Mouse (Mus musculus) limb, embryonic 13.5 days (tissue): ENCODE measurements around the gene Plac1. TPM values are rescaled to one million over a fixed set of nuclear protein-coding genes. Genes with fewer than 3 reads are reported as not detected.

ENCODE experiments used
- ATAC-seq: fragments of 200-750 bp; cut with Nextera tagmentation; 2 replicates; pipeline ENCODE4 v1.8.0; 2017; ENCODE audit warnings: low read depth, moderate number of reproducible peaks, moderate TSS enrichment; ENCODE audit not compliant: low FRiP score
- H3K27ac ChIP-seq: fragments of 300-500 bp; sonication (generic); 2 replicates; pipeline ENCODE4 v1.5.1; 2015; ENCODE audit warnings: inconsistent platforms, mild to moderate bottlenecking, moderate library complexity
- H3K27me3 ChIP-seq: fragments of 300-500 bp; sonication (generic); 2 replicates; pipeline ENCODE4 v1.6.1; 2015; ENCODE audit warnings: mild to moderate bottlenecking, inconsistent platforms
- H3K36me3 ChIP-seq: fragments of 300-500 bp; sonication (generic); 2 replicates; pipeline ENCODE4 v1.6.1; 2015; ENCODE audit warnings: inconsistent platforms, mild to moderate bottlenecking, moderate library complexity
- H3K4me1 ChIP-seq: fragments of 300-500 bp; sonication (generic); 2 replicates; pipeline ENCODE4 v1.6.1; 2015; ENCODE audit warnings: inconsistent platforms
- H3K4me2 ChIP-seq: fragments of 300-500 bp; sonication (generic); replicated peaks from 2 replicates; pipeline ENCODE4 v1.6.1; 2015; ENCODE audit warnings: inconsistent platforms, mild to moderate bottlenecking, moderate library complexity
- H3K4me3 ChIP-seq: fragments of 300-500 bp; sonication (generic); 2 replicates; pipeline ENCODE4 v1.5.1; 2015; ENCODE audit warnings: moderate library complexity, mild to moderate bottlenecking, inconsistent platforms
- H3K9ac ChIP-seq: fragments of 300-500 bp; sonication (generic); 2 replicates; pipeline ENCODE4 v1.6.1; 2015; ENCODE audit warnings: mild to moderate bottlenecking, inconsistent platforms
- H3K9me3 ChIP-seq: fragments of 300-500 bp; sonication (generic); 2 replicates; pipeline ENCODE4 v1.6.1; 2016; ENCODE audit warnings: inconsistent platforms
- WGBS: fragments of 180-500 bp; shearing (Covaris S2); methylation state at CpG from one replicate; pipeline ENCODE4 v1.1.7; 2015; 5-methylcytosine and 5-hydroxymethylcytosine counted together
- polyA plus RNA-seq: library from polyadenylated mRNA; unstranded; fragments of >200 nt; fragmentation: Nextera tagmentation; extraction: Ambion mirVana; gene quantifications from 2 replicates; pipeline ENCODE4 v1.2.1, GENCODE M21; 2015

Plac1 gene
- polyA plus RNA-seq, 1 experiment from 2014 or later: 13.3 TPM

DNA sequence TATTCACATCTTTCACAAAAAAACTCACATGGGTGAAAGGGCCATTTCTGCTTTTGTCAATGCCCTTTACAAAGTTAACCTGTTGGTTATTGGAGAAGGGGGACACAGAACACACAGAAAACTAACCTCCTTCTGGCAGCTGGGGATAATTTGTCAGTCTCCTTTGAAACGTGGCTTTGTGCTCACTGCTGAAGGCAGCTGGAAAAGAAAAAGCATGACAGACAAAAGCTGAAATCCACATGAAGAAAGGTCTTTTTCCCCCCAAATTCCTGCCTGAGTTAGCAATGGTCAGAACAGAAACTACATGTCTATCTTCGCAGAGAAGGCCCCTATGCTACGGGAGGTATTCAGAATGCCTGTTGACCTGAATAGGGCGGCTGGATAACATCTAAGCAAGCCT, 141.6 kb downstream of the Plac1 start:
- ATAC-seq: no peak
- Histone ChIP-seq H3K9me3 (no peaks in the 10 kb centered on the region), H3K9ac (no peak overlapping the region), H3K4me1 (peaks cover 14% of the 10 kb centered on the region), H3K4me2 (no peak overlapping the region), H3K27me3 (no peaks in the 10 kb centered on the region), H3K36me3 (no peaks in the 10 kb centered on the region), H3K4me3 (no peak overlapping the region), H3K27ac (no peak overlapping the region)
- 57% methylated on average over 4 of the region's 4 CpGs for whole genome bisulfite sequencing

DNA sequence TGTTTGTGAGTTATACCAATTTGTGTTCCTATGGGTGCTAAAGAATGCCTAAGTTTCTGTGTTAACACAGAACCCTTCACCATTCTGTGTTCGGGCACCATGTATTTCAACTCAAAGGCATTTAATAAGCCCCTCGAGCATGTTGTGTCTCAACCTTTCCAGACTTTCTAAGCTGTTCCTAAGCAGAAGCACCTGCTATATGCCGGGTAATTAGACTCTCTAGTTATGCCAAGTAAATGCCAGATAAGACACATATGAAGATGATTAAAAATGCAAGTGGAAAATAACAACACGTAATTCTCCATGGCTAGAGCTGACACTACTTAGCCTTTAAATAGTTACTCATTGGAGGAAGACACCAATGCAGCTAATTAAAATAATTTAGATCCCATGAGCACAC, 142.1 kb downstream of the Plac1 start:
- H3K27ac ChIP-seq: no peak overlapping the region
- peaks cover 14% of the 10 kb centered on the region for H3K4me1 ChIP-seq
- H3K9ac ChIP-seq: no peak overlapping the region
- no peaks in the 10 kb centered on the region for H3K9me3 ChIP-seq
- ATAC-seq: no peak
- no peaks in the 10 kb centered on the region for H3K36me3 ChIP-seq
- WGBS: 47% methylated on average over 4 of the region's 4 CpGs
- H3K4me2 ChIP-seq: no peak overlapping the region
- H3K4me3 ChIP-seq: no peak overlapping the region
- 0 out of 2 replicates have a peak, but pooled peaks cover under 1% of the 10 kb centered on the region for H3K27me3 ChIP-seq

DNA sequence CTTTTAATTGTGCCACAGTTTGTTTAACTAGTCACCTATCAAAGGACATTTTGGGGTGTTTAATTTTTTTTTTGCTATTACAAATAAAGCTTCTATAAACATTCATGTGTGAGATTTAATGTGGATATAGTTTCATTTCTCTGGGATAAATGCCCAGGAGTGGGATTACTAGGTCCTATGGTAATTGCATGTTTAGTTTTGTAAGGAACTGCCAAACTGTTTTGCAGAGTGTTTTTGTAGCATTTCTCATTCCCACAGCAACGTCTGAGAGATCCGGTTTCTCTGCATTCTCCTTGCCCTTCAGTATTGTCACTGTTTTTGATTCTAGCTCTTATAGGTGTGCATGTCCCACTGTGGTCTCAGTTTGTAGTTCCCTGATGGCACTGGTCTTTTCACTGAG, 146.5 kb downstream of the Plac1 start:
- Histone ChIP-seq H3K36me3 (no peaks in the 10 kb centered on the region), H3K4me3 (no peak overlapping the region), H3K4me1 (peaks cover 6% of the 10 kb centered on the region), H3K9me3 (no peaks in the 10 kb centered on the region), H3K9ac (no peak overlapping the region), H3K27me3 (0 out of 2 replicates have a peak, but pooled peaks cover 2% of the 10 kb centered on the region), H3K4me2 (no peak overlapping the region), H3K27ac (no peak overlapping the region)
- WGBS: 26% methylated on average over 2 of the region's 2 CpGs
- ATAC-seq: no peak

DNA sequence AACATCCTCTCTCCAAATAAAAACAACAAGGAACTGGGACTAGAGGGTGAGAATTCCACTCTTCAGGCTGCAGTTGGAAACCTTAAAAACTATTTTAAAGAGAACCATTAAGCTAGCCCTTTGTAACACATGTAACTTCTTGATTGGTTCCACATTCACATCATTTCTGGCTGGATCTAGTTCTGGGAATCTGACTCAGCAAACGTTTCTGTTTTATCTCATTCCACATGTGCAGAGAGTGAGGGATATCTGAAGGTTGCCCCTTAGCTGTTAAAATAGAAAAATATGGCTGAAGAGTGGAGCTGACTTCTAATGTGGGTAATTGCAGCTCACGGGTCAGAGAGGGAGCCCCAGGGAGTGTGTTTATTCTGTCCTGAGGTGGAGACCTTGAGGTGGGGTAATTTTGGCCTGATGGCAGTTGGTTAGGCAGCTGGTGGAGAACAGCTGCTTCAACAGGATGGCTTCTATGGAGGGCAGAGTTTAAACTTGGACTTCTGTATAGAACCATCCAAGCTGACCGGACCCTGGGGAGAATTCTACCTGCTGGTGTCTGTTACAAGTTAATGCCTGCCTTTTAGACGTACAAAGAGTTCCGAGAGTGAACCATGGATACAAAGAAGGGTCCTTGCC, 151.1 kb downstream of the Plac1 start:
- Histone ChIP-seq H3K27ac (peak overlapping the region; percentile 73; the same call in 1 of the 2 replicates), H3K9ac (no peak overlapping the region), H3K4me2 (no peak overlapping the region), H3K36me3 (no peaks in the 10 kb centered on the region), H3K4me1 (peaks cover 28% of the 10 kb centered on the region), H3K4me3 (no peak overlapping the region), H3K9me3 (no peaks in the 10 kb centered on the region), H3K27me3 (0 out of 2 replicates have a peak, but pooled peaks cover 2% of the 10 kb centered on the region)
- WGBS: 39% methylated on average over 5 of the region's 5 CpGs
- ATAC-seq: peak; percentile 57

DNA sequence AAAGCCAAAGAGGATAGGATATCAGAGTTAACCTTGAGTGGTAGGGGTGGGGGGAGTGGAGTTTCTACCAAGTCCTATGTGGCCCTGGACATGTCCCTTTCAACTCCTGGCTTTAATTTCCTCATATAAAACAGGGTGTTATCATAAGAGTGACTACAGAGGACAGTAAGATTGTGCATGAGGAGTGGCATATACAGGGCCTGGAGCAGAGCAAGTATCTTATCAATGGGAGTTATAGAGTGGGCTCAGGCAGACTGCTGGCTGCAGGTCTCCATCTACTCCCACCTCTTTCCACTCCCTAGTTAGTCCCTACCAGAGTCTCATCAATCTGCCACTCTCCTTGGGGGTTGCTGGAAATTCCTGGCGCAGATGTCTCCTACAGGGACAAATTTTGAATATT, 152.7 kb downstream of the Plac1 start:
- Histone ChIP-seq H3K27me3 (no peaks in the 10 kb centered on the region), H3K27ac (peak overlapping the region; percentile 39; the same call in 1 of the 2 replicates), H3K9ac (no peak overlapping the region), H3K4me3 (no peak overlapping the region), H3K4me2 (no peak overlapping the region), H3K9me3 (no peaks in the 10 kb centered on the region), H3K36me3 (no peaks in the 10 kb centered on the region), H3K4me1 (peaks cover 28% of the 10 kb centered on the region)
- 62% methylated on average over 1 of the region's 1 CpGs for WGBS
- ATAC-seq: no peak

DNA sequence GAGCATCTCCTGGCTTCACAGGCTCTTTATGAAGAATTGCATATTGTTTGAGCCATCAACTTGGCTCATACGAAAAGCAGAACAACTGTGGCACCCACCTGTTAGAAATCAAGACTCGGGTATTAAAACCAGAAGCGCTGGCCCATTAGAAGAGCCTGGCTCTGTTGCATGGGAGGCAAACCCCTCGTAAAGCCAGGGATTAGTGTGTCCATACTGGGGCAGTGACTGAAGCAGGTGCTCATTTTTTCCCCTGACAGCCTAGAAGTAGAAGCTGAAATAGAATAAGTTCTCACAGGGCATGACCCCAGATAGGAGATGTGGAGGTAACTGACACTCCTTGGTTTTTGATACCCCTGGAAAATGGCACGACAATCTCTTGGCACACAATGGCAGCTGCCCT, 154.4 kb downstream of the Plac1 start:
- no peaks in the 10 kb centered on the region for H3K9me3 ChIP-seq
- no peaks in the 10 kb centered on the region for H3K27me3 ChIP-seq
- H3K4me1 ChIP-seq: peaks cover 28% of the 10 kb centered on the region
- 31% methylated on average over 5 of the region's 5 CpGs for WGBS
- peak; percentile 66; the same call in 1 of the 2 replicates for ATAC-seq
- H3K9ac ChIP-seq: no peak overlapping the region
- H3K27ac ChIP-seq: no peak overlapping the region
- no peak overlapping the region; the same call in 1 of the 2 replicates for H3K4me2 ChIP-seq
- no peak overlapping the region for H3K4me3 ChIP-seq
- H3K36me3 ChIP-seq: no peaks in the 10 kb centered on the region

DNA sequence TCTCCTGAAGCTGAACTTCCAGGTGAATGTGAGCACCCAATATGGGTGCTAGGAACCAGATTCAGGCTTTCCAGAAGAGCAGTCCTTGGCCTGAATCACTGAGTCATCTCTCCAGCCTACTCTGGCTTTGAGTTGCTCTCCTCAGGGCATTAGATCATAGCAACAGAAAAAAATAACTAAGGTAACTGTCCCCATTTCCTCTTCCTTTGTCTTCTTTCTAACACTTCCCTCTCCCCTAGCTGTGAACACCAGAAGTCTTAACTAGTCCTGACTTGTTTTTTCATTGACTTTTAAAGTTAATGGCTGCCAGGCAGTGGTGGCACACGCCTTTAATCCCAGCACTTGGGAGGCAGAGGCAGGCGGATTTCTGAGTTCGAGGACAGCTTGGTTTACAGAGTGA, 175.5 kb downstream of the Plac1 start:
- 85% methylated on average over 3 of the region's 3 CpGs for WGBS
- no peaks in the 10 kb centered on the region for H3K27me3 ChIP-seq
- H3K9ac ChIP-seq: no peak overlapping the region
- no peaks in the 10 kb centered on the region for H3K36me3 ChIP-seq
- no peak overlapping the region for H3K27ac ChIP-seq
- no peak for ATAC-seq
- no peak overlapping the region for H3K4me3 ChIP-seq
- H3K9me3 ChIP-seq: no peaks in the 10 kb centered on the region
- H3K4me1 ChIP-seq: no peaks in the 10 kb centered on the region
- no peak overlapping the region for H3K4me2 ChIP-seq

DNA sequence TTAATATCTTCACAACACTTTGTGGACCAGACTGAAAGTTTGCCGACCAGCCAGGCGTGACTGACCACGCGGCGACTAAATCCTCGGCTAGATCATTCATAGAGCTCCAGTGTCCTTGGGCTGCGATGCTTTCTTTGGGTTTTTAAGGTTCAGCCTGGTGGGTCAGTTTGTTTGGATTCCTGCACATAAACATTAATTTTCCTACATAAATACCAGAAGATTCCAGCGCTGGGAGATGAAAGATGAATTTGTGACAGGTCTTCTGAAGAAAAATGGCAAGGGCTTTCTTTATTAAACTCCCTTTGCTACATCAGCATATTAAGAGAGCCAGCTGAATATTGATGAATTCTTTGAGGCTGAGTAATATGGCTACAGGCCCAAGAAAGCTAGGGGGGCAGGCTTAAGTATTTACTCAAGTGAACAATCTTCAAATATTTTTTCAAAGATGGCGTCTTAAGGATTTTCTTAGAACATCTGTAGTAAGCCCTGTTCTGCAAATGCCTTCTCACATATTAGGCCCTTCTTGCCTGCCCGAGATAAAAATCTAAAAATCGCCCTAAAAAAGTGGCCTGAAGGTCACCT, 180.4 kb downstream of the Plac1 start:
- H3K36me3 ChIP-seq: no peaks in the 10 kb centered on the region
- H3K27me3 ChIP-seq: peaks cover 11% of the 10 kb centered on the region; the same call in 1 of the 2 replicates
- ATAC-seq: no peak
- peak overlapping the region; percentile 79; the same call in 1 of the 2 replicates for H3K27ac ChIP-seq
- H3K4me3 ChIP-seq: peak overlapping the region; percentile 59
- 26% methylated on average over 11 of the region's 11 CpGs for WGBS
- peak overlapping the region; percentile 92; the same call in 1 of the 2 replicates for H3K9ac ChIP-seq
- H3K4me2 ChIP-seq: peak overlapping the region; percentile 65
- no peaks in the 10 kb centered on the region for H3K4me1 ChIP-seq
- H3K9me3 ChIP-seq: no peaks in the 10 kb centered on the region

DNA sequence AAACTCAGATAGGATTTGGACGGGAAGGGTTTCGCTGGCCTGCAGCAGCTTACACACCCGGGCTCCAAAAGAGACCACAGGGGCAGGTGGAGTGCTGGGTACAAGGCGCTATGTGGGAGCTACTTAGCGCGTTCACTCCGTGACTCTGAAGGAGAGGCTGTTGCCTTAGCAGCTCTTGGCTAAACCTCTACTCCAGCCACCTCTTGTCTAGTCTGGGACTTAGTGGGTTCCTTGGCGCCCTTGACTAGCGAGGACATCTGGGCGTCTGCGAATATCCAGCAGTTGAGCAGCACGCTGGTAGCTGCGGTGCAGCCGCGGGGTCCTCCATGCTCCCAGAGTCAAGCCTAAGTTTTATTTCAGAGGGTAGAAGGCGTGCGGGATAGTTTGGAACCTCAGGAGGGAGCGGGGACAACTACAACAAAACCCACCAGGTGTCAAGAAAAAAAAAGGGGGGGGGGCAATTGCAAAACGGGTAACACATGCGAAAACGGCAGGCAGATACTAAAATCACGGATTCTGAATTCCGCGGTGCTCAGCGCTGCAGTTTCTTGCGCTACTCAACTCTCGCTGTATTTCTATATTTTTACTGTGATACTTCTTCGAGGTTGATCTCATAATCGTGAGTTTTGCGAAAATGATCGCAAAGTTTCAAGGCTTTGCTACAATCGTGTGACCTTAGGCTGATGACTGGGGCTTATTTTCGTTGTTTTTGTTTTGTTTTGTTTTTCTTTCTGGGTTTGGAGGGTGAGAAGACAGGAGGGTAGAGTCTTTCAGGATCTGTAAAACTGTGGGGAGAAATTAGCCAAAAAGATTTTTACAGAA, 181.2 kb downstream of the Plac1 start:
- 16% methylated on average over 33 of the region's 33 CpGs for WGBS

DNA sequence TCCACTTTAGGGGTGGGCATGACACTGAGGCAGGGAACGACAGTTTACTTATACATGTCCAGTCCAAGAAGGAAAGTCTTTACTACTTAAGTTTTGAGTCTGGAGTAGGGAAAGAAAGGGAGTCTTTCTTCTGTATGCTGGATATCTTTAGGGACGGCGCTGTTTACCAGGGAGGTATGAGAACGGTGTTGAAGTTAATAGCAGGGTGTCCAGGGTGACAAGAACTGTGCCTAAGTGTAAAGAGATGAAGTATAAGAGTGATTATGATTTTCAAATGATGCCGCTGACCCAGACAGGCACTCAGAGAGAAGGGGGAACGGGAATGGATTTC, 182.2 kb downstream of the Plac1 start:
- H3K9me3 ChIP-seq: no peaks in the 10 kb centered on the region
- H3K27me3 ChIP-seq: peaks cover 11% of the 10 kb centered on the region; the same call in 1 of the 2 replicates
- H3K9ac ChIP-seq: peak overlapping the region; percentile 92
- 21% methylated on average over 6 of the region's 6 CpGs for WGBS
- peak overlapping the region; percentile 65 for H3K4me2 ChIP-seq
- H3K27ac ChIP-seq: peak overlapping the region; percentile 97
- H3K4me1 ChIP-seq: peaks cover 7% of the 10 kb centered on the region
- H3K36me3 ChIP-seq: peaks cover 6% of the 10 kb centered on the region; the same call in 1 of the 2 replicates
- ATAC-seq: no peak
- peak overlapping the region; percentile 59 for H3K4me3 ChIP-seq

More for the DNA sequence above, 181.2 kb downstream of the Plac1 start:
- H3K4me3 ChIP-seq: peak overlapping the region; percentile 59
- peak overlapping the region; percentile 65 for H3K4me2 ChIP-seq
- ATAC-seq: no peak
- H3K9ac ChIP-seq: peak overlapping the region; percentile 92
- H3K27ac ChIP-seq: peak overlapping the region; percentile 79
- H3K9me3 ChIP-seq: no peaks in the 10 kb centered on the region
- H3K4me1 ChIP-seq: peaks cover 7% of the 10 kb centered on the region
- H3K36me3 ChIP-seq: peaks cover 6% of the 10 kb centered on the region; the same call in 1 of the 2 replicates
- H3K27me3 ChIP-seq: peaks cover 11% of the 10 kb centered on the region; the same call in 1 of the 2 replicates

DNA sequence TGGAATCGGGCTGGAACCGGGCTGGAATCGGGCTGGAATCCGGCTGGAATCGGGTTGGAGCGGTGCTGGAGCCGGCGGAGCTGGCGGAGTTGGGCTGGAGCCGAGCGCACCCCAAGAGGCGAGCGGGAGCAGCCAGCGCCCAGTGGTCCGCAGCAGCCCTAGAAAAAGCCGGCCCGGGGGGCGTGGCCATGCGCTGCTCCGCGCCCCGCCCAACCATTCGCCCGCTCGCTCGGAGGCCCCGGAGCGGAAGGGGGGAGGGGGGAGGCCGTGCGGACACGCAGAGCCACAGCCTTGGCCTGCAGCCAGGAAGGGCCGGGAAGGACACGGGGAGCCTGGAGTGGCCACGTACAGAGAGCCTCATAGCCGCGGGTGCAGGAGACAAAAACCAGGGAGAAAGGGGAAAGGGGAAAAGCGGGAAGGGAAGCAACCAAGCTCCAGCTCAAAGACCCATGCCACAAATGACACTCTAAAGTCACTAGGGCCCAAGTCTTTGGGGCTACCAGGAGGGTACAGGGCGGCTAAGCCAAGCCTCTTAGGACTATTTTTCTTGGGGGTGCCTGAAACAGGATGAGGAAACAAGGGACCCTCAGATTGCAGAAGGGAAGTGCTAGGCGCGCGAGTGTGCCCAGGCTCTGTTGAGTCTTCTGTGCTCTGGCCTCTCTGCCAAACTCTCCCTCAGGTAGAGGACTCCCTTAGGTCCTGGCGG, 182.7 kb downstream of the Plac1 start:
- Histone ChIP-seq H3K9me3 (no peaks in the 10 kb centered on the region), H3K4me3 (peak overlapping the region; percentile 59), H3K27me3 (peaks cover 11% of the 10 kb centered on the region; the same call in 1 of the 2 replicates), H3K4me2 (peak overlapping the region; percentile 65), H3K9ac (peak overlapping the region; percentile 92), H3K4me1 (peaks cover 7% of the 10 kb centered on the region), H3K36me3 (peaks cover 6% of the 10 kb centered on the region; the same call in 1 of the 2 replicates), H3K27ac (peak overlapping the region; percentile 97)
- ATAC-seq: peak; percentile 82
- WGBS: 7% methylated on average over 28 of the region's 42 CpGs
